Mouse (Mus musculus): ENCODE measurements around the gene Tox3. TPM values are rescaled to one million over a fixed set of nuclear protein-coding genes. Genes with fewer than 3 reads are reported as not detected.

Gene Tox3
- polyA plus RNA-seq, 1 experiment from 2014 or later: 0.76 TPM

DNA sequence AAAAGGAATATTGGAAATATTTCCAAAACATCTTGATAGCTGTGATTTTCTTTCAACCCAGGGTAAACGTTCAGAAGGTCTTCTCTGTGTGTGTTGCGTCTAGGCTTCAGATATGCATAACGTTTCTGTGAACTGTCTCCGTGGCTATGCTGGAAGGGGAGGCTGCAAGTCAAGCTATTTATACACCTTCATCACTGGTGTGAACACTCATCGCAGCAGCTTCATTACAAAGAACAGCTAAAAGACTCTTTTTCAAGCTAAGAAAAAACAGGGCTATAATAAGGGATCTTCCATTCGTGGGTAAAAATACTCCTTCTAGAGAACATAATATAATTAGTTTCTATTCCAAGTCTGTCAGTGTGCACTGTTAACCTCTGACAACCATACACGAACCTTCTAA, 33.8 kb downstream of the Tox3 start:
- 75% methylated on average over 7 of the region's 7 CpGs for WGBS (ENCODE audit: insufficient replicate concordance)
- H3K9ac ChIP-seq: no peak overlapping the region

DNA sequence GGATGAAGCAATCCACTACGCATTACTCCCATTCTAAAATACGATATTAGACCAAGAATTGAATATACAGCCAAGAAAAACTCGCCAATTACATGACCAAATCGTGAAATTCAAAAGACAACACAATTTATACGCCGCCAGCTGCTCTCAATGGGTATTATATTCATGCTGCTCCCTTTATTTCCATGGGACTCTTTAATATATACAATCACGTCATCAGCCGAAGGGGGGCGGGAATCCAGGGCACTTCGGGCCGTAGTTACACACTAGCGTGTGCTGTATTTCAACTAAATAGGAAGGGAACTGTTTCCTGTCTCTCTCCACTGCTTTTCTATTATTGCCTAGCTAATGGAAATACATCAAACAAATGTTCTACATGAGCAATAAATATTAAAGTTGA, 45.2 kb downstream of the Tox3 start:
- no peak overlapping the region for H3K4me2 ChIP-seq
- no peak overlapping the region for H3K27ac ChIP-seq
- no peaks in the 10 kb centered on the region for H3K4me1 ChIP-seq
- no peak overlapping the region for H3K9ac ChIP-seq
- no peaks in the 10 kb centered on the region for H3K27me3 ChIP-seq (replicated peaks)
- 75% methylated on average over 12 of the region's 12 CpGs for WGBS (ENCODE audit: insufficient replicate concordance)
- no peak for ATAC-seq
- no peak overlapping the region for H3K4me3 ChIP-seq
- no peaks in the 10 kb centered on the region for H3K36me3 ChIP-seq
- H3K9me3 ChIP-seq (replicated peaks): peaks cover 9% of the 10 kb centered on the region

More for the DNA sequence above, 33.8 kb downstream of the Tox3 start:
- Histone ChIP-seq H3K27me3 (replicated peaks) (no peaks in the 10 kb centered on the region), H3K9me3 (replicated peaks) (no peaks in the 10 kb centered on the region), H3K4me3 (no peak overlapping the region), H3K4me2 (no peak overlapping the region), H3K36me3 (no peaks in the 10 kb centered on the region), H3K4me1 (no peaks in the 10 kb centered on the region), H3K27ac (no peak overlapping the region)
- ATAC-seq: no peak

GRCm38 (mm10) chr8:90302252-90302651, 45.9 kb downstream of the Tox3 start:
- Histone ChIP-seq H3K27ac (no peak overlapping the region), H3K4me1 (no peaks in the 10 kb centered on the region), H3K9ac (no peak overlapping the region), H3K27me3 (replicated peaks) (no peaks in the 10 kb centered on the region), H3K9me3 (replicated peaks) (peaks cover 9% of the 10 kb centered on the region), H3K4me3 (no peak overlapping the region), H3K4me2 (no peak overlapping the region), H3K36me3 (no peaks in the 10 kb centered on the region)
- ATAC-seq: no peak
- WGBS (ENCODE audit: insufficient replicate concordance): 66% methylated on average over 5 of the region's 5 CpGs

- Histone ChIP-seq H3K27ac (no peak overlapping the region), H3K9me3 (replicated peaks) (peaks cover 5% of the 10 kb centered on the region), H3K9ac (no peak overlapping the region), H3K4me2 (no peak overlapping the region), H3K4me1 (no peaks in the 10 kb centered on the region), H3K36me3 (no peaks in the 10 kb centered on the region), H3K4me3 (no peak overlapping the region), H3K27me3 (replicated peaks) (no peaks in the 10 kb centered on the region)
- 64% methylated on average over 5 of the region's 5 CpGs for WGBS (ENCODE audit: insufficient replicate concordance)
- no peak for ATAC-seq
These were observed 46.6 kb downstream of the Tox3 start for GRCm38 (mm10) chr8:90301543-90301942.

- Histone ChIP-seq H3K9ac (no peak overlapping the region), H3K36me3 (no peaks in the 10 kb centered on the region), H3K4me1 (no peaks in the 10 kb centered on the region), H3K27ac (no peak overlapping the region), H3K9me3 (replicated peaks) (no peaks in the 10 kb centered on the region), H3K4me3 (no peak overlapping the region), H3K4me2 (no peak overlapping the region), H3K27me3 (replicated peaks) (no peaks in the 10 kb centered on the region)
- whole genome bisulfite sequencing (ENCODE audit: insufficient replicate concordance): 44% methylated on average over 2 of the region's 2 CpGs
- no peak for ATAC-seq
These were observed 47.2 kb downstream of the Tox3 start for GRCm38 (mm10) chr8:90300973-90301372.

- 57% methylated on average over 3 of the region's 3 CpGs for WGBS (ENCODE audit: insufficient replicate concordance)
- no peak overlapping the region for H3K9ac ChIP-seq
- H3K9me3 ChIP-seq (replicated peaks): no peaks in the 10 kb centered on the region
- no peak overlapping the region for H3K27ac ChIP-seq
- H3K4me1 ChIP-seq: no peaks in the 10 kb centered on the region
- no peak overlapping the region for H3K4me3 ChIP-seq
- H3K36me3 ChIP-seq: no peaks in the 10 kb centered on the region
- no peak for ATAC-seq
- H3K27me3 ChIP-seq (replicated peaks): no peaks in the 10 kb centered on the region
- H3K4me2 ChIP-seq: no peak overlapping the region
These were observed 54.1 kb downstream of the Tox3 start for GRCm38 (mm10) chr8:90294061-90294460.

DNA sequence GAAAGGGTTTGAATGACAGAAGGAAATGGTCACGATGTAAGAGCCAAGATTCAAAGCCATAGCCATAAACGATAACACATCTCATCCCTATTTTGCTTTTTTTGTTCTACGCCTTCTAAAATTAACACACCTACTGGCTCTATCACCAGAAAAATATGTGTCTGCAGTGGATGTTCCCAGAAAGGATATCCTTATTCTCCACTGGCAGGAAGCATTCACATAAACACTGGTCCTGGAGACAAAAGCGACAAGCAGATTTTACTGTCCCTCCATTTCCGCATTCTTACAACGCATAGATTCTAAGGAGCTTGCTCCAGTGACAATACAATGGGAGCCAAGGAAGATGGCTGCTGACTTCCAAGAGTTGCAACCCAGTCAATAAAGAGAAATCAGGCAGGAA, 57.3 kb downstream of the Tox3 start:
- WGBS (ENCODE audit: insufficient replicate concordance): 66% methylated on average over 6 of the region's 6 CpGs
- ATAC-seq: no peak
- Histone ChIP-seq H3K4me1 (no peaks in the 10 kb centered on the region), H3K4me3 (no peak overlapping the region), H3K9ac (no peak overlapping the region), H3K9me3 (replicated peaks) (no peaks in the 10 kb centered on the region), H3K27ac (no peak overlapping the region), H3K36me3 (no peaks in the 10 kb centered on the region), H3K27me3 (replicated peaks) (no peaks in the 10 kb centered on the region), H3K4me2 (no peak overlapping the region)

- no peak overlapping the region for H3K9ac ChIP-seq
- H3K9me3 ChIP-seq (replicated peaks): no peaks in the 10 kb centered on the region
- no peak overlapping the region for H3K27ac ChIP-seq
- 83% methylated on average over 9 of the region's 9 CpGs for WGBS (ENCODE audit: insufficient replicate concordance)
- H3K4me1 ChIP-seq: no peaks in the 10 kb centered on the region
- no peak for ATAC-seq
- no peaks in the 10 kb centered on the region for H3K27me3 ChIP-seq (replicated peaks)
- no peaks in the 10 kb centered on the region for H3K36me3 ChIP-seq
- H3K4me2 ChIP-seq: no peak overlapping the region
- no peak overlapping the region for H3K4me3 ChIP-seq
These were observed 71.4 kb downstream of the Tox3 start for GRCm38 (mm10) chr8:90276722-90277121.

- 65% methylated on average over 7 of the region's 7 CpGs for WGBS (ENCODE audit: insufficient replicate concordance)
- H3K9me3 ChIP-seq (replicated peaks): 0 out of 2 replicates have a peak, but pooled peaks cover 3% of the 10 kb centered on the region
- no peaks in the 10 kb centered on the region for H3K4me1 ChIP-seq
- H3K4me3 ChIP-seq: no peak overlapping the region
- H3K27ac ChIP-seq: no peak overlapping the region
- no peak overlapping the region for H3K4me2 ChIP-seq
- H3K27me3 ChIP-seq (replicated peaks): no peaks in the 10 kb centered on the region
- no peak for ATAC-seq
- H3K9ac ChIP-seq: no peak overlapping the region
- H3K36me3 ChIP-seq: no peaks in the 10 kb centered on the region
These were observed 75.0 kb downstream of the Tox3 start for GRCm38 (mm10) chr8:90273182-90273581.

DNA sequence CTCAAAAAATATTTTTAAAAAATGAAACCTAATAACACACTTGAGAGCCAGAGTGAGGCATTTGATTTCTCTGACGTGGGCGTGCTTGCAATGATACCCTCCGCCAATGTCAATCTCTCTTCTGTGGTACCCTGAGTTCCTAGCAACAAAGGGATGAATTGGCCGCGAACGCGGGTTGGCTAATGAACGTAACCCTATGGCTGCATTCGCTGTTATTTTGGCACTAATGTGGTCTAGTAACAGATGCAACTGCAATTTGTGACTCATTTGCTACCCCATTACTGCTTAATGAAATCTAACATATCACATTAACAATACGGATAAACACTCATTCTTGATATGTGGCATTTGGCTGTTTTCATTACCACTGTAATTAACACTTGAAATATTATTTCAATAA, 76.2 kb downstream of the Tox3 start:
- no peaks in the 10 kb centered on the region for H3K36me3 ChIP-seq
- no peak overlapping the region for H3K4me2 ChIP-seq
- H3K27me3 ChIP-seq (replicated peaks): no peaks in the 10 kb centered on the region
- no peak overlapping the region for H3K9ac ChIP-seq
- no peak overlapping the region for H3K4me3 ChIP-seq
- H3K27ac ChIP-seq: no peak overlapping the region
- no peaks in the 10 kb centered on the region for H3K4me1 ChIP-seq
- WGBS (ENCODE audit: insufficient replicate concordance): 84% methylated on average over 10 of the region's 10 CpGs
- 0 out of 2 replicates have a peak, but pooled peaks cover 3% of the 10 kb centered on the region for H3K9me3 ChIP-seq (replicated peaks)
- no peak for ATAC-seq

- no peak for ATAC-seq
- WGBS (ENCODE audit: insufficient replicate concordance): 65% methylated on average over 12 of the region's 12 CpGs
- Histone ChIP-seq H3K9ac (no peak overlapping the region), H3K27me3 (replicated peaks) (no peaks in the 10 kb centered on the region), H3K4me1 (no peaks in the 10 kb centered on the region), H3K36me3 (no peaks in the 10 kb centered on the region), H3K9me3 (replicated peaks) (0 out of 2 replicates have a peak, but pooled peaks cover 3% of the 10 kb centered on the region), H3K4me2 (no peak overlapping the region), H3K27ac (no peak overlapping the region), H3K4me3 (no peak overlapping the region)
These were observed 80.4 kb downstream of the Tox3 start for GRCm38 (mm10) chr8:90267698-90268256.

DNA sequence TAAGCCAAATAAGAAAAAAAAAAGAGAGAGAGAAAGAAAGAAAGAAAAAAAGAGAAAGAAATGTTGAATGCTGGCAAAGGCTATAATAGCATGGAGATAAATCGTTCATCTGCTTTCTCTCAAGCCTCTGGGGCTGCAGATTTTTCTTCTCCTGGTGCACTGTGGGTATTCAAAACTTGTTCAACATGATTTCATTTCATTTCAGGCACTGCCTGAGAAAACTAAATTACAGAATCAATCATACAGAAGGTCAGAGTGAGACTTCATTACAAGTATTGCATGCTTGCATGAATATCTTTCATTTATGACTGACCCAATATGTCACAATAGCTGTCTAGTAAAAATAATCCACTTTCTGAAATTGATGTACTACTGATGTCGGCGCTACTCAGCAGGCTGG, 81.2 kb downstream of the Tox3 start:
- no peaks in the 10 kb centered on the region for H3K36me3 ChIP-seq
- H3K9ac ChIP-seq: no peak overlapping the region
- H3K4me1 ChIP-seq: no peaks in the 10 kb centered on the region
- no peak overlapping the region for H3K27ac ChIP-seq
- no peak overlapping the region for H3K4me3 ChIP-seq
- H3K9me3 ChIP-seq (replicated peaks): 0 out of 2 replicates have a peak, but pooled peaks cover 3% of the 10 kb centered on the region
- ATAC-seq: no peak
- 69% methylated on average over 3 of the region's 3 CpGs for WGBS (ENCODE audit: insufficient replicate concordance)
- no peaks in the 10 kb centered on the region for H3K27me3 ChIP-seq (replicated peaks)
- H3K4me2 ChIP-seq: no peak overlapping the region

DNA sequence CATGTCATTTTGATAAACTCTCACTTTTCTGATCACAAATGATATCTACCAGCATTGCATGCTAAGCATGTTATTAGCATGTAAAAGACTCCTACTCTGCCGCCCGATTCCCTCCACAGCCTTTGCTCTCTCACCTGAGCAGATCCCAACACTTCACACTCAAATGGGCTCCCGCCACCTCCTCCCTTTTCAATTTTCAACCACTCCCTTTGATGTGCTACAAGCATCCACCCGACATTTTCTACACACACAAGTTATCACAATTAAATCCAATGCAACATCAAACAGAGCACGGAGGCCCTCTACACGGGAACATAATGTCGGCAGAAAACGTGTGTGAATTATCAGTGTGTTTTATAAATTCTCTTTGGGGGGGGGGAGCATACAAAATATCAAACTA, 81.9 kb downstream of the Tox3 start:
- Histone ChIP-seq H3K4me2 (no peak overlapping the region), H3K4me3 (no peak overlapping the region), H3K9ac (no peak overlapping the region), H3K36me3 (no peaks in the 10 kb centered on the region), H3K27me3 (replicated peaks) (no peaks in the 10 kb centered on the region), H3K4me1 (no peaks in the 10 kb centered on the region), H3K27ac (no peak overlapping the region), H3K9me3 (replicated peaks) (0 out of 2 replicates have a peak, but pooled peaks cover 3% of the 10 kb centered on the region)
- no peak for ATAC-seq
- 69% methylated on average over 8 of the region's 8 CpGs for WGBS (ENCODE audit: insufficient replicate concordance)

All from liver, embryonic 12.5 days (tissue).